Mouse (Mus musculus): ENCODE results near the gene Ipo8.

DNA sequence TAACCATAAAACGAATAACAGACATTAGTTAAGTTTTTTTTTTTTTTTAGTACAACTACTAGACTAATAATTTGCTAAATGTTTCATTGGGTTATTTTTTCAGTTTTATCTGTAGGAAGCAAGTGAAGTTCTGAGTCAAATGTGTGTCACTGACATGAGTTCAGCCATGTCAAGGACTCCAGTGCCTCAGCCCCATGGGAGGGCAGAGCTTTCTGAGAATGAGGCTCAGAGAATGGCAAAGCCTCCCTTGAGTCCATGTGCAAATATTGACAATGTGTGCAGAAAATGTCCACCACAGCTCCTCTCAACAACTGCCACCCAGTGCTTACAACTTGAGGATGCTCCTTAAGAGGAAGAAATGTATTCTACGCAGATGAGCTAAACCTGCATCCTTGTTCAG lies 55.0 kb downstream of the Ipo8 start:
- TF ChIP-seq EP300 (IDR thresholded peaks at IDR 0.05; ENCODE audit: low read depth): no peak
- no peak for TF ChIP-seq CTCF (IDR thresholded peaks at IDR 0.05; ENCODE audit: low read depth)

All from heart, postnatal 0 days (tissue).